Mouse (Mus musculus) forebrain, embryonic 12.5 days (tissue): Measurements from ENCODE around the gene Napsa. TPM values are rescaled to one million over a fixed set of nuclear protein-coding genes. Genes with fewer than 3 reads are reported as not detected.

Experiments
- ATAC-seq: fragments of 200-750 bp; cut with Nextera tagmentation; 2 replicates; pipeline ENCODE4 v1.8.0; 2017; ENCODE audit warnings: moderate TSS enrichment; ENCODE audit not compliant: low FRiP score
- H3K27ac ChIP-seq: fragments of 300-500 bp; sonication (generic); 2 replicates; pipeline ENCODE4 v1.5.1; 2016; ENCODE audit warnings: mild to moderate bottlenecking
- H3K27me3 ChIP-seq: fragments of 300-500 bp; sonication (generic); 2 replicates; pipeline ENCODE4 v1.6.1; 2016; ENCODE audit warnings: mild to moderate bottlenecking
- H3K36me3 ChIP-seq: fragments of 300-500 bp; sonication (generic); replicated peaks from 2 replicates; pipeline ENCODE4 v1.6.1; 2016; ENCODE audit warnings: mild to moderate bottlenecking
- H3K4me1 ChIP-seq: fragments of 300-500 bp; sonication (generic); 2 replicates; pipeline ENCODE4 v1.6.1; 2016
- H3K4me2 ChIP-seq: fragments of 300-500 bp; sonication (generic); 2 replicates; pipeline ENCODE4 v1.6.1; 2016; ENCODE audit warnings: mild to moderate bottlenecking, moderate library complexity
- H3K4me3 ChIP-seq: fragments of 300-500 bp; sonication (generic); replicated peaks from 2 replicates; pipeline ENCODE4 v1.5.1; 2016; ENCODE audit warnings: mild to moderate bottlenecking
- H3K9ac ChIP-seq: fragments of 300-500 bp; sonication (generic); 2 replicates; pipeline ENCODE4 v1.6.1; 2016; ENCODE audit warnings: mild to moderate bottlenecking
- H3K9me3 ChIP-seq: fragments of 300-500 bp; sonication (generic); 2 replicates; pipeline ENCODE4 v1.6.1; 2016
- WGBS: fragments of 180-500 bp; shearing (Covaris S2); methylation state at CpG from one replicate; pipeline ENCODE4 v1.1.7; 2016; 5-methylcytosine and 5-hydroxymethylcytosine counted together
- polyA plus RNA-seq: library from polyadenylated mRNA; unstranded; fragments of >200 nt; fragmentation: Nextera tagmentation; extraction: Ambion mirVana; gene quantifications from 2 replicates; pipeline ENCODE4 v1.2.1, GENCODE M21; 2016

Napsa gene
- polyA plus RNA-seq, result 0.38 and 0.51 TPM in 2 replicates

GRCm38 (mm10) chr7:44572213-44572701 is at the start of gene Napsa:
TSS of gene Napsa (plus strand) at chr7:44572380.
- 27% methylated on average over 7 of the region's 7 CpGs for WGBS
- H3K9ac ChIP-seq, result no peak within 1 kb of the TSS
- H3K9me3 ChIP-seq, result no peaks in the 10 kb centered on the region
- no peak within 1 kb of the TSS for H3K4me2 ChIP-seq
- 0 out of 2 replicates have a peak, but pooled peaks cover 5% of the 10 kb centered on the region for H3K4me1 ChIP-seq
- H3K4me3 ChIP-seq, result no peak within 1 kb of the TSS
- no peaks in the 10 kb centered on the region for H3K36me3 ChIP-seq
- ATAC-seq, result no peak
- H3K27ac ChIP-seq, result no peak within 1 kb of the TSS
- H3K27me3 ChIP-seq, result 0 out of 2 replicates have a peak, but pooled peaks cover 8% of the 10 kb centered on the region

DNA sequence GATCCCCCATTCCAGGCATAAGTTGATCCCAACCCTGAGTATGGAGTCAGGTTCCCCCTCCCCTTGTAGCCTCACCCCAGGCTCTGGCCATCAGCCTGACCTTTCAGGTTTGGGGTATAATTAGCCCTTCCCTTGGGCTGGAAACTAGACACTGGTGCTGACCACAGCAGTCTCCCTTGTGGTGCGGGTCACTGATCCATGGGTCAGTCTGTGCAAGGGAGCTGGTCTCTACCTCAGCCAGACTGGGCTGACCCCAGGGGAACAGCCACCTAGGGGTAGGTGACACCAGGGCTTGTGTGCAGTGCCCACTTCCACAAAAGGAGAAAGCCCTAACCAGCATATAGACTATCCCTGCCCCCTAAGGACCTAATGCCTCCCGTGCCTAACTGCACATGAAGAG is 49.1 kb upstream of the Napsa start:
- no peak overlapping the region for H3K9ac ChIP-seq
- H3K4me3 ChIP-seq, result no peak overlapping the region
- H3K27ac ChIP-seq, result no peak overlapping the region
- no peak for ATAC-seq
- no peak overlapping the region for H3K4me2 ChIP-seq
- peaks cover 3% of the 10 kb centered on the region; the same call in 1 of the 2 replicates for H3K9me3 ChIP-seq
- WGBS, result 80% methylated on average over 2 of the region's 2 CpGs
- H3K4me1 ChIP-seq, result peaks cover 23% of the 10 kb centered on the region
- H3K36me3 ChIP-seq, result no peaks in the 10 kb centered on the region
- peaks cover 75% of the 10 kb centered on the region for H3K27me3 ChIP-seq

- Histone ChIP-seq H3K36me3 (no peaks in the 10 kb centered on the region), H3K9ac (no peak within 1 kb of the TSS), H3K27ac (no peak within 1 kb of the TSS), H3K4me3 (no peak within 1 kb of the TSS), H3K4me1 (peaks cover 25% of the 10 kb centered on the region), H3K4me2 (no peak within 1 kb of the TSS; the same call in 1 of the 2 replicates), H3K27me3 (peaks cover 86% of the 10 kb centered on the region), H3K9me3 (peaks cover 1% of the 10 kb centered on the region; the same call in 1 of the 2 replicates)
- no peak for ATAC-seq
- WGBS, result 41% methylated on average over 12 of the region's 12 CpGs
Measured at GRCm38 (mm10) chr7:44524502-44524901, 47.7 kb upstream of the Napsa start, which contains the start of gene Mybpc2. TSS of gene Mybpc2 (minus strand) at chr7:44524656.

DNA sequence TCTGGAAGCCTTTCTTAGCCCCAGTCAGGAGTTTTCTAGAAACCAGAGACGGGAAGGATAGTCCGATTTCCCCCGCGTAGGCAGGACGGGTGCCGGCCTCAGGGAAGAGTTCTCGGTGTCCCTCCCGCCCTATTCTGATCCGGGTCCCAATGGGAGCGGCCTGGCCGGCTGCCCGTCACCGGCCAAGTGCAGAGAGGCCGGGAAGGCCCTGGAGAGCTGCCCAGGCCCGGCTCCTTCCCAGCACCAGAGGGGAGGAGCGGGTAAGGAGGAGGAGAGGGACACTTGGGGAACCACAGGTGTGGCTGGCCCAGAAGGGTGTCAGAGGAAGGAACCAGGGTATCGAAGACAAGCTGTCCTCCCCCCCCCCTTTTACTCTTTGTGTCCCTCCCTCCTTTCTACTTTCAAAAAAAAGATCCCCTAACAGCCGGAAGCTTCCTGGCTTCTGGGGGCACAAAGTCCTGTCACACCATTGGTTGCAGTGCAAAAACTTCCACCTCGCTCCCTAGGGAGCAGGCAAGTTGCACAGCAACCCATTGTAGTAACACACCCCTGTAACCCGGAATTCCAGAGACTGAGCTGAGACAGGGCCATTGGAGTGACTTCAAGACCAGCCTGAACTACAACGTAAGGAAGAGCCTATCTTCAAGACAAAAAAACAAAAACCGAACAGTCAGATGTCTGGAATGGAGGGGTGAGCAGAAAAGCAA is 46.9 kb upstream of the Napsa start:
- Histone ChIP-seq H3K4me3 (no peak overlapping the region), H3K9me3 (no peaks in the 10 kb centered on the region), H3K4me2 (no peak overlapping the region; the same call in 1 of the 2 replicates), H3K9ac (no peak overlapping the region), H3K27me3 (peaks cover 93% of the 10 kb centered on the region), H3K27ac (no peak overlapping the region), H3K36me3 (no peaks in the 10 kb centered on the region), H3K4me1 (peaks cover 25% of the 10 kb centered on the region)
- no peak for ATAC-seq
- 17% methylated on average over 22 of the region's 22 CpGs for WGBS

DNA sequence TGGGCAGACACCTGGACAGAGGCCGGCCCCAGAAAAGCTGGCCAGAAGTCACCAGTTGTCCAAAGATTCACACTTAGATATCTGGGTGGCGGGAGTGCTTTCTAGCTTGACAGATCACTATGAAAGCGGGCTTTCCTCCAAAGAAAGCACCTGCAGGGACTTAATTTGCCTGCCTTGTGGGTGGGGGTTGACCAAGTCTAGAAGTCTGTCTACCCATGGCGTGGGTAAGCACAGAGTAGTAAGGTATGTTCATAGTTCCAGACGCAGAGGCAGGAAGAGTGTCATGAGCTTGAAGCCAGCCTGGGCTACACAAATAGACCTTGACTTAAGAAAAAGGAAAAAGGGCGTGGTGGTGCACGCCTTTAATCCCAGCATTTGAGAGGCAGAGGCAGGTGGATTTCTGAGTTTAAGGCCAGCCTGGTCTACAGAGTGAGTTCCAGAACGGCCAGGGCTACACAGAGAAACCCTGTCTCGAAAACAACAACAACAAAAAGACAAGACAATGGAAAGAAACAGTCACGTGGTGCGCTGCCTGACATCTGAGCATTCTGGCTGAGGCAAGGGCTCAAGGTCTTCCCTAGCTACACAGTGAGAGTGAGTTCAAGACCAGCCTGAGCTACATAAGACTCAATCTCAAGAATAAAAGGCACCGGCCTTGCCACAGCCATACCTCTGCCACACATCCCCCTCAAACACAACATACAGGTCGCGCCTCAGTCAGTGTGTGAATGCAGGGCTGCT is 45.6 kb upstream of the Napsa start:
- no peaks in the 10 kb centered on the region for H3K36me3 ChIP-seq
- ATAC-seq, result no peak
- no peak overlapping the region for H3K4me3 ChIP-seq
- peaks cover 82% of the 10 kb centered on the region for H3K27me3 ChIP-seq
- no peak overlapping the region for H3K27ac ChIP-seq
- no peak overlapping the region for H3K4me2 ChIP-seq
- H3K9me3 ChIP-seq, result no peaks in the 10 kb centered on the region
- no peak overlapping the region for H3K9ac ChIP-seq
- H3K4me1 ChIP-seq, result peaks cover 22% of the 10 kb centered on the region
- WGBS, result 87% methylated on average over 14 of the region's 14 CpGs

- 7% methylated on average over 40 of the region's 40 CpGs for WGBS
- Histone ChIP-seq H3K27ac (no peak overlapping the region), H3K4me2 (peak overlapping the region; percentile 60), H3K4me1 (peaks cover 19% of the 10 kb centered on the region), H3K36me3 (peaks cover 6% of the 10 kb centered on the region; the same call in 1 of the 2 replicates), H3K4me3 (peak overlapping the region; percentile 32), H3K27me3 (peaks cover 70% of the 10 kb centered on the region), H3K9ac (peak overlapping the region; percentile 25), H3K9me3 (no peaks in the 10 kb centered on the region)
- no peak for ATAC-seq
Measured at GRCm38 (mm10) chr7:44527483-44528398, 44.4 kb upstream of the Napsa start.

GRCm38 (mm10) chr7:44529518-44529917 is 42.7 kb upstream of the Napsa start:
- no peak overlapping the region for H3K9ac ChIP-seq
- WGBS, result 62% methylated on average over 5 of the region's 5 CpGs

GRCm38 (mm10) chr7:44530507-44530906 is 41.7 kb upstream of the Napsa start:
- peaks cover 42% of the 10 kb centered on the region for H3K27me3 ChIP-seq
- peaks cover 9% of the 10 kb centered on the region; the same call in 1 of the 2 replicates for H3K4me1 ChIP-seq
- peaks cover 34% of the 10 kb centered on the region for H3K36me3 ChIP-seq
- WGBS, result 80% methylated on average over 3 of the region's 3 CpGs
- no peak for ATAC-seq
- H3K9me3 ChIP-seq, result no peaks in the 10 kb centered on the region
- no peak overlapping the region for H3K27ac ChIP-seq
- H3K9ac ChIP-seq, result no peak overlapping the region
- H3K4me3 ChIP-seq, result no peak overlapping the region
- H3K4me2 ChIP-seq, result no peak overlapping the region

More at GRCm38 (mm10) chr7:44529518-44529917, 42.7 kb upstream of the Napsa start:
- peaks cover 24% of the 10 kb centered on the region for H3K36me3 ChIP-seq
- peaks cover 18% of the 10 kb centered on the region for H3K4me1 ChIP-seq
- no peak for ATAC-seq
- no peak overlapping the region for H3K4me3 ChIP-seq
- no peaks in the 10 kb centered on the region for H3K9me3 ChIP-seq
- no peak overlapping the region for H3K4me2 ChIP-seq
- no peak overlapping the region for H3K27ac ChIP-seq
- H3K27me3 ChIP-seq, result peaks cover 52% of the 10 kb centered on the region

DNA sequence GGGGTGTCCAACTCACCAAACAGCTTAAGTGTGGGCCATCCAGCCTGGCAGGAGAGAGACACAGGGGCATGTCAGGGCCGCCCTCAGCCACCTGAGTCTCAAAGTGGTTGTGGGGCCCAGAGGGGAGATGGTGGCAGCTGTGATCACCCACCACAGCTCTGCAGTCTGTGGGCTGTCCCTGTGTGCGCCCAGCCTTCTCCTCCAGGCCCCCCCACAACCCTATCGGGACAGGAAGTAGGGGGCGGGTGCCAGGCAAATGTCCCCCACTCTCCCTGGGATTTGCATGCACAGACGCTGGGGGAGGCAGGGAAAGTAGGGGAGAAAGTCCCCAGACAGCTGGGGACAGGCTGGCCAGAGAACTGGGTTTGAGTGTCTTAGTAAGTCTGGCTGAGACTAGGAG is 41.0 kb upstream of the Napsa start:
- Histone ChIP-seq H3K9me3 (no peaks in the 10 kb centered on the region), H3K36me3 (peaks cover 40% of the 10 kb centered on the region), H3K27me3 (peaks cover 37% of the 10 kb centered on the region), H3K9ac (no peak overlapping the region), H3K4me1 (peaks cover 9% of the 10 kb centered on the region; the same call in 1 of the 2 replicates), H3K27ac (no peak overlapping the region), H3K4me2 (no peak overlapping the region), H3K4me3 (no peak overlapping the region)
- no peak for ATAC-seq
- 59% methylated on average over 5 of the region's 5 CpGs for WGBS

DNA sequence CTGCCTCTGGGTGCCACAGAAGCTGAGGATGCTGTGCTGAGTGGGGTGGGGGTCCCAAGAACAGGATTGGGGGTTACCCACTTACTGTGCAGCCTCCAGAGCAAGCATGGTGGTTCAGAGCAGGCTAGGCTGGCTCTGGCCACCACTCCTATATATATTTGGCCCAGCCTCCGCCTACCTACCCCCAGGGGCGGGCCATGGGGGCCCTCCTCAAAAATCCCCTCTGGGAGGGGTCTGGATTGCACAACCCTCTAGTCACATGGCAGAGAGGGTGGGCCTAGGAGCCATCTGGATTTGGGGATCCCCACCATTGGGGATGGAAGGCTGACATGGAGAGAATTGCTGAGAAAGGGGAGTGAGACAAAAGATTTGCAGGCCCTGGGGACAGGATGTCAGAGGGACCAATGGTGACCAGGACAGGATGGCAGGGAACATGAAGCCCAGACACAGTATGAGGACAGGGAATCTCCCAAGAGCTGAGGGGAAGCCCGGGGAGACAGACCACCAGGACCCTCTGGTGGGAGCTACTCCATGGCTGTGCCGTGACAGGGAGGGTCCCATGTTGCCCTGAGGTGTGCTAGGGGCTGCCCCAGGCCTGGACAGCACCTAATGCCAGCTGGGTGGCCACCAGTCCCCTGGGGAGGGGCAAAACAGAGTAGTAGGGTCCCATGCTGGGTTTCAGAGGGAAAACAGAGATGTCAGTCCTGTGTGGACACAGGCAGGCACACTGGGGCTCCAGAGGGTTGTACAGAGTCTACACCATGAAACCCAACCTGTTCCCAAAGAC is 40.0 kb upstream of the Napsa start, which contains the start of gene Spib:
Spib (minus strand) TSS at position 126 of the 787 bp plus-strand sequence.
- no peak within 1 kb of the TSS for H3K4me3 ChIP-seq
- peaks cover 49% of the 10 kb centered on the region for H3K36me3 ChIP-seq
- ATAC-seq, result no peak
- no peak within 1 kb of the TSS for H3K4me2 ChIP-seq
- no peak within 1 kb of the TSS for H3K27ac ChIP-seq
- peaks cover 9% of the 10 kb centered on the region; the same call in 1 of the 2 replicates for H3K4me1 ChIP-seq
- no peaks in the 10 kb centered on the region for H3K9me3 ChIP-seq
- WGBS, result 71% methylated on average over 4 of the region's 4 CpGs
- H3K9ac ChIP-seq, result no peak within 1 kb of the TSS
- peaks cover 28% of the 10 kb centered on the region for H3K27me3 ChIP-seq
